Mouse (Mus musculus): ENCODE results near the gene Olfr510. TPM values are rescaled to one million over a fixed set of nuclear protein-coding genes. Genes with fewer than 3 reads are reported as not detected.

Gene Olfr510
- polyA plus RNA-seq (2012; fragmentation: generic; extraction: Trizol): not detected

DNA sequence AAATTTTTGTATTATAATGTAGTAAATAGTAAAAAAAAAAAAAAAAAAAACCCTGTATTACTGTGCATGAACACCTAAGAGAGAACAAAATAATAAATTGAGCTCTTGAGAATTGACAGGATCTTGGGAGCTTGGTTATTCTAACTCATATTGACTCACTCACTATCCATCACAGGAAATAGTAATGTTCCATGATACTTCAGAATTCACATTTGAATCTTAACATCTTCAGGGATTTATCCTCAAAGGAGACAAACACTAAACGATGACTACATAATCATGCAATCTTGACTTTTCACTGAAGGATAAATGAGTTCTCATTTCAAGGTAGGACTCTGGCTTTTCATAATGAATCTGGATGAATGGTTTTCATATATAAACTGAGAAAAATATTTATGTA is at the start of gene Olfr510:
Gene Olfr510 (plus strand): TSS at position 301 of the 400 bp plus-strand sequence.

DNA sequence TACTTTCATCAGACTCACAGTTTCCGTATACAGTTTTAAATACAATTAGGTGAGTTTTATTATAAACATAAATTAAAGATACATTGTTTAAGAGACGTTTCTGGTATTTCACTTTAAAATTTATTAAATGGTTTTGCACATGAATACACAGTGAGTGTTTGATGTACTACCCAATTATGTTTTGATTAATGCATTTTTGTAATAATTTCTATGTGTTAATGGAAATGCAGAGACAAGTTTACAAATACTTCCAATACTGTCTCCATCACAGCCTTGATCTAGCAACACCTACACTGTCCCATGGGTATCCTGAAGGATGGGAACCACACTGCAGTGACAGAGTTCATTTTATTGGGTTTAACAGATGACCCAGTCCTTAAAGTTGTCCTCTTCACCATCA is 44.7 kb upstream of the Olfr510 start, which contains the start of gene Olfr507:
Gene Olfr507 (plus strand): TSS at position 301 of the 400 bp plus-strand sequence.

DNA sequence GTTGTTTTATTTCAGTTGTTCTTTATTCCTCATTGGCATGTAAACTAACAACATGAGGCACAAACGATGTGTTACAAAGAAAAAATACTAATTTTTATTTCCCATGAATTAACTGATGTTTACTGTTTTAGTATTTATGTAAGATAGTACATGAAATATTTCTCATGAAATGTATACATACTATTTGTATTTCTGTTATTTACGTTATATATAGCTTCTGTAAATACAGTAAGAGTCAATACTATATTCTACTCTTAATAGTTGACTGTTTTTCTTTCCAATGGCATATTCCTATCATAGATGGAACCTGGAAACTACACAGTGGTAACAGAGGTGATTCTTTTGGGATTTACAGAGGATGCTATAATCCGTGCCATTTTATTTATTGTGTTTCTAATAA is 36.5 kb upstream of the Olfr510 start, which contains the start of gene Olfr508:
Gene Olfr508 (plus strand): TSS at position 301 of the 400 bp plus-strand sequence.

DNA sequence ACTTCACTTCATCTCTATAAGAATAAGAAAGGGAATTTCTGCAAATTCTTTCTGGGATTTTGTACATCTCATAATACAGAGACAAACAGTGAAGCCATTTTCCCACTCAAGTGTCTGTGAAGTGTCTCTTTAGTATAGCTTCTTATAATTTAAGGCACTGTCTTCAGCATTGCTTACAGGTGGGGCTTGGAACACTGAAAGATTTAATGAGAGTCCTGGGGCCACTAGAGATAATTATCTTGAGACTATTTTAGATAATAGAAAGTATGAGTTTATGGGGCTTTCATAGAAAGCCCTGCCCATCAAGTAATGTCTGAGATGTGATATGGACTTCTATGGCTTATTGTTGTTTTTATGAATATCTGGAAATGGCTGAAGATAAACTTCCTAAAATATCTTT is 14.4 kb upstream of the Olfr510 start, which contains the start of gene Olfr509:
Gene Olfr509 (minus strand): TSS at position 101 of the 400 bp plus-strand sequence.

DNA sequence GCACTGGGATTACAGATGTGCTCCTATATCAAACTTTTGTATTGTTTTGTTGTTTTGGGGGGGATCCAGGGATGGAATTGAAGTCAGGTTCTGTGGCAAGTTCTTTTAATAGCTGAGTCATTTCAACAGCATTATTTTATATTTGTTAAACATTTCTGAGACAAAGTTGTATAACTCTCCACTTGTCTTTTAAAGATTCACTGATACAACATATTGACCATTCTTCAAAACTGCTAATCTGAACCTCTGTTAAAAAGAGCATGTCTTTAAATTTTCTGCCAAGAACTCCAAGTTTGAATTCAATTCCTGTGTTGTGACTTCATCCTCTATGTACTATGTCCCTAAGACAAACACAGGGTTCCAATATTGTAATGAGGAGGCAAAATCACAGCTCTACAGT is 46.8 kb downstream of the Olfr510 start, which contains the start of gene Olfr512:
Gene Olfr512 (plus strand): TSS at position 301 of the 400 bp plus-strand sequence.

Other genes with a start within 250 kb of the Olfr510 start
- gene Olfr497, start 246.0 kb upstream of the Olfr510 start, polyA plus RNA-seq (2012; fragmentation: generic; extraction: Trizol): not detected
- not detected for gene Olfr498, start 201.1 kb upstream of the Olfr510 start, polyA plus RNA-seq (2012; fragmentation: generic; extraction: Trizol)
- not detected for gene Olfr502, start 141.4 kb upstream of the Olfr510 start, polyA plus RNA-seq (2012; fragmentation: generic; extraction: Trizol)
- not detected for gene Olfr503, start 121.9 kb upstream of the Olfr510 start, polyA plus RNA-seq (2012; fragmentation: generic; extraction: Trizol)
- not detected for gene Olfr504, start 100.6 kb upstream of the Olfr510 start, polyA plus RNA-seq (2012; fragmentation: generic; extraction: Trizol)
- not detected for gene Olfr506, start 55.6 kb upstream of the Olfr510 start, polyA plus RNA-seq (2012; fragmentation: generic; extraction: Trizol)
- gene Olfr507, start 44.6 kb upstream of the Olfr510 start, polyA plus RNA-seq (2012; fragmentation: generic; extraction: Trizol): not detected
- not detected for gene Olfr508, start 36.4 kb upstream of the Olfr510 start, polyA plus RNA-seq (2012; fragmentation: generic; extraction: Trizol)
- gene Olfr509, start 14.5 kb upstream of the Olfr510 start, polyA plus RNA-seq (2012; fragmentation: generic; extraction: Trizol): not detected
- gene Olfr512, start 46.9 kb downstream of the Olfr510 start, polyA plus RNA-seq (2012; fragmentation: generic; extraction: Trizol): not detected
- not detected for gene Olfr513, start 84.6 kb downstream of the Olfr510 start, polyA plus RNA-seq (2012; fragmentation: generic; extraction: Trizol)
- gene Olfr514, start 159.6 kb downstream of the Olfr510 start, polyA plus RNA-seq (2012; fragmentation: generic; extraction: Trizol): not detected
- not detected for gene Olfr516, start 184.1 kb downstream of the Olfr510 start, polyA plus RNA-seq (2012; fragmentation: generic; extraction: Trizol)
- gene Olfr517, start 206.0 kb downstream of the Olfr510 start, polyA plus RNA-seq (2012; fragmentation: generic; extraction: Trizol): not detected
- gene Olfr518, start 218.6 kb downstream of the Olfr510 start, polyA plus RNA-seq (2012; fragmentation: generic; extraction: Trizol): not detected
- gene Olfr519, start 228.0 kb downstream of the Olfr510 start, polyA plus RNA-seq (2012; fragmentation: generic; extraction: Trizol): not detected

Data from C3H10T1/2 (cell line).